Mouse (Mus musculus): Measurements from ENCODE around the gene Hps5.
"Not testable (repeated sequence)": the region's sequence is repeated elsewhere in the genome, so short reads cannot be mapped to it uniquely, and the experiment has no call there.

Gene Hps5

GRCm38 (mm10) chr7:46827046-46827802, 31.4 kb upstream of the Hps5 start:
- DNase-seq: no peak

GRCm38 (mm10) chr7:46820876-46821632, 25.2 kb upstream of the Hps5 start:
- DNase-seq: not testable (repeated sequence)

- DNase-seq: no peak
Measured at GRCm38 (mm10) chr7:46814012-46814411, 18.1 kb upstream of the Hps5 start.

GRCm38 (mm10) chr7:46810325-46810724, 14.5 kb upstream of the Hps5 start:
- no peak for DNase-seq

- no peak for DNase-seq
Measured at GRCm38 (mm10) chr7:46796779-46797178, 915 bp upstream of the Hps5 start.

- DNase-seq: no peak
Measured at GRCm38 (mm10) chr7:46796206-46796679, 379 bp upstream of the Hps5 start.

GRCm38 (mm10) chr7:46793871-46794270, 2.0 kb downstream of the Hps5 start:
- DNase-seq: no peak

- DNase-seq: no peak
Measured at GRCm38 (mm10) chr7:46789177-46789849, 6.6 kb downstream of the Hps5 start.

- DNase-seq: peak; percentile 66 to 78
Measured at GRCm38 (mm10) chr7:46770706-46771105, 25.2 kb downstream of the Hps5 start.

- no peak for DNase-seq
Measured at GRCm38 (mm10) chr7:46768451-46768850, 27.4 kb downstream of the Hps5 start.

- no peak for DNase-seq
Measured at GRCm38 (mm10) chr7:46767371-46767770, 28.5 kb downstream of the Hps5 start.

GRCm38 (mm10) chr7:46764672-46765071, 31.2 kb downstream of the Hps5 start:
- DNase-seq: no peak

GRCm38 (mm10) chr7:46762601-46763000, 33.3 kb downstream of the Hps5 start:
- no peak for DNase-seq

- no peak for DNase-seq
Measured at GRCm38 (mm10) chr7:46761049-46761795, 34.6 kb downstream of the Hps5 start.

- no peak for DNase-seq
Measured at GRCm38 (mm10) chr7:46751490-46751889, 44.4 kb downstream of the Hps5 start, which contains the start of gene Saa2. Gene Saa2, plus strand, starts transcription at chr7:46751790.

GRCm38 (mm10) chr7:46748459-46748858, 47.4 kb downstream of the Hps5 start:
- DNase-seq: no peak

GRCm38 (mm10) chr7:46746381-46746780, 49.5 kb downstream of the Hps5 start:
- no peak for DNase-seq

GRCm38 (mm10) chr7:46745816-46746215, 50.0 kb downstream of the Hps5 start:
- no peak for DNase-seq

GRCm38 (mm10) chr7:46742880-46743279, 53.0 kb downstream of the Hps5 start, which contains the start of gene Saa1:
Gene Saa1, minus strand, starts transcription at chr7:46742980.
- DNase-seq: not testable (repeated sequence)

- not testable (repeated sequence) for DNase-seq
Measured at GRCm38 (mm10) chr7:46740041-46740440, 55.8 kb downstream of the Hps5 start.

- no peak for DNase-seq
Measured at GRCm38 (mm10) chr7:46738561-46739460, 57.1 kb downstream of the Hps5 start.
